Mouse (Mus musculus) MEL (cell line): ENCODE results near the gene Nsl1.

Source experiments
- CTCF ChIP-seq, 3 experiments: IDR thresholded peaks in 2 of 3; conservative IDR thresholded peaks in 1 of 3; 2 replicates each; pipeline ENCODE4 v1.5.1; 2011 to 2012; ENCODE audit warnings: low read length in 3 of 3, low read depth in 2 of 3, mild to moderate bottlenecking in 2 of 3, improper control_type of control experiment in 1 of 3, inconsistent platforms in 1 of 3, mixed read lengths in 1 of 3, moderate library complexity in 1 of 3; ENCODE audit not compliant: control insufficient read depth in 1 of 3, insufficient read depth in 1 of 3, poor library complexity in 1 of 3, severe bottlenecking in 1 of 3
- MYC ChIP-seq: IDR thresholded peaks from 2 replicates; pipeline ENCODE4 v1.6.1; 2011; ENCODE audit warnings: low read depth, mild to moderate bottlenecking, low read length, improper control_type of control experiment, moderate library complexity
- POLR2A ChIP-seq, 2 experiments: IDR thresholded peaks; 2 replicates each; pipeline ENCODE4 v1.6.1; 2011 to 2012; ENCODE audit warnings: low read length in 2 of 2, mild to moderate bottlenecking in 2 of 2, control low read depth in 1 of 2, improper control_type of control experiment in 1 of 2, low read depth in 1 of 2, moderate library complexity in 1 of 2; ENCODE audit not compliant: control insufficient read depth in 1 of 2, insufficient read depth in 1 of 2, poor library complexity in 1 of 2

GRCm38 (mm10) chr1:191086960-191087359 is 24.1 kb downstream of the Nsl1 start:
- TF ChIP-seq CTCF (IDR thresholded peaks at IDR 0.05 in 2 of 3, conservative IDR thresholded peaks at IDR 0.05 in 1 of 3; ENCODE audit: control insufficient read depth in 1 of 3, insufficient read depth in 1 of 3, low read depth in 2 of 3, low read length in 3 of 3, poor library complexity in 1 of 3, severe bottlenecking in 1 of 3) (no peak), POLR2A (IDR thresholded peaks at IDR 0.05; ENCODE audit: control insufficient read depth in 1 of 2, insufficient read depth in 1 of 2, low read depth in 1 of 2, low read length in 2 of 2, poor library complexity in 1 of 2) (no peak), MYC (no peak)
